Mouse (Mus musculus) stomach, embryonic 16.5 days (tissue): ENCODE data around the gene Stard10. TPM values are rescaled to one million over a fixed set of nuclear protein-coding genes. Genes with fewer than 3 reads are reported as not detected.

Source experiments
- ATAC-seq: fragments of 200-750 bp; cut with Nextera tagmentation; 2 replicates; pipeline ENCODE4 v1.8.0; 2017; ENCODE audit warnings: moderate number of reproducible peaks, moderate TSS enrichment; ENCODE audit not compliant: insufficient read depth, low FRiP score
- H3K27ac ChIP-seq: fragments of 300-500 bp; sonication (generic); 2 replicates; pipeline ENCODE4 v1.5.1; 2014; ENCODE audit warnings: low read length
- H3K27me3 ChIP-seq: fragments of 300-500 bp; sonication (generic); 2 replicates; pipeline ENCODE4 v1.6.1; 2014; ENCODE audit warnings: low read length, control low read depth, mixed read lengths; ENCODE audit not compliant: control insufficient read depth, insufficient read depth
- H3K36me3 ChIP-seq: fragments of 300-500 bp; sonication (generic); 2 replicates; pipeline ENCODE4 v1.6.1; 2014; ENCODE audit warnings: low read length; ENCODE audit not compliant: control insufficient read depth, insufficient read depth
- H3K4me1 ChIP-seq: fragments of 300-500 bp; sonication (generic); 2 replicates; pipeline ENCODE4 v1.6.1; 2014; ENCODE audit warnings: low read length, control low read depth, mixed read lengths; ENCODE audit not compliant: control insufficient read depth, insufficient read depth
- H3K4me2 ChIP-seq: fragments of 300-500 bp; sonication (generic); 2 replicates; pipeline ENCODE4 v1.6.1; 2014; ENCODE audit warnings: low read depth, low read length, mixed read lengths
- H3K4me3 ChIP-seq: fragments of 300-500 bp; sonication (generic); replicated peaks from 2 replicates; pipeline ENCODE4 v1.5.1; 2014; ENCODE audit warnings: mild to moderate bottlenecking, low read length
- H3K9ac ChIP-seq: fragments of 300-500 bp; sonication (generic); 2 replicates; pipeline ENCODE4 v1.6.1; 2014; ENCODE audit warnings: low read length
- H3K9me3 ChIP-seq: fragments of 300-500 bp; sonication (generic); replicated peaks from 2 replicates; pipeline ENCODE4 v1.6.1; 2016; ENCODE audit warnings: low read length, control low read depth; ENCODE audit not compliant: control insufficient read depth
- WGBS: fragments of 180-500 bp; shearing (Covaris S2); extraction: QIAGEN DNeasy Blood & Tissue Kit; methylation state at CpG from one replicate; pipeline ENCODE4 v1.1.7; 2014; 5-methylcytosine and 5-hydroxymethylcytosine counted together
- polyA plus RNA-seq: library from polyadenylated mRNA; unstranded; fragments of >200 nt; fragmentation: Nextera tagmentation; extraction: Ambion mirVana; gene quantifications from 2 replicates; pipeline ENCODE4 v1.2.1, GENCODE M21; 2015

The Stard10 gene
- polyA plus RNA-seq, 1 experiment from 2014 or later = 95.6 TPM

GRCm38 (mm10) chr7:101389256-101389655 lies 72.4 kb downstream of the Stard10 start:
- no peak overlapping the region for H3K9ac ChIP-seq
- no peak overlapping the region for H3K4me2 ChIP-seq
- no peak for ATAC-seq
- H3K9me3 ChIP-seq = no peaks in the 10 kb centered on the region
- H3K4me3 ChIP-seq = no peak overlapping the region
- H3K4me1 ChIP-seq = peaks cover 53% of the 10 kb centered on the region
- no peaks in the 10 kb centered on the region for H3K27me3 ChIP-seq
- no peak overlapping the region for H3K27ac ChIP-seq
- WGBS = 85% methylated on average over 6 of the region's 6 CpGs
- no peaks in the 10 kb centered on the region; the same call in 1 of the 2 replicates for H3K36me3 ChIP-seq

GRCm38 (mm10) chr7:101391909-101392479 lies 75.1 kb downstream of the Stard10 start:
- Histone ChIP-seq H3K4me1 (peaks cover 39% of the 10 kb centered on the region), H3K4me3 (no peak overlapping the region), H3K27me3 (no peaks in the 10 kb centered on the region), H3K27ac (peak overlapping the region; percentile 98), H3K4me2 (no peak overlapping the region), H3K36me3 (peaks cover 2% of the 10 kb centered on the region; the same call in 1 of the 2 replicates), H3K9me3 (no peaks in the 10 kb centered on the region), H3K9ac (peak overlapping the region; percentile 37; the same call in 1 of the 2 replicates)
- 54% methylated on average over 4 of the region's 4 CpGs for WGBS
- peak; percentile 8; the same call in 1 of the 2 replicates for ATAC-seq

- Histone ChIP-seq H3K36me3 (peaks cover 12% of the 10 kb centered on the region; the same call in 1 of the 2 replicates), H3K9ac (peak overlapping the region; percentile 49; the same call in 1 of the 2 replicates), H3K4me1 (peaks cover 43% of the 10 kb centered on the region), H3K27me3 (no peaks in the 10 kb centered on the region), H3K9me3 (no peaks in the 10 kb centered on the region), H3K4me3 (no peak overlapping the region), H3K4me2 (peak overlapping the region; percentile 31; the same call in 1 of the 2 replicates), H3K27ac (peak overlapping the region; percentile 98)
- 37% methylated on average over 4 of the region's 4 CpGs for WGBS
- no peak for ATAC-seq
These were observed 76.1 kb downstream of the Stard10 start for GRCm38 (mm10) chr7:101393015-101393414.

- peak overlapping the region; percentile 75 for H3K9ac ChIP-seq
- no peaks in the 10 kb centered on the region for H3K9me3 ChIP-seq
- H3K4me3 ChIP-seq = peak overlapping the region; percentile 53
- peaks cover 43% of the 10 kb centered on the region for H3K4me1 ChIP-seq
- peak overlapping the region; percentile 98 for H3K27ac ChIP-seq
- no peaks in the 10 kb centered on the region for H3K27me3 ChIP-seq
- ATAC-seq = peak; percentile 89
- 17% methylated on average over 8 of the region's 8 CpGs for whole genome bisulfite sequencing
- H3K4me2 ChIP-seq = peak overlapping the region; percentile 59
- H3K36me3 ChIP-seq = peaks cover 20% of the 10 kb centered on the region; the same call in 1 of the 2 replicates
These were observed 77.0 kb downstream of the Stard10 start for GRCm38 (mm10) chr7:101393694-101394504.

GRCm38 (mm10) chr7:101394569-101394968 lies 77.7 kb downstream of the Stard10 start:
- 53% methylated on average over 3 of the region's 3 CpGs for WGBS
- peaks cover 23% of the 10 kb centered on the region for H3K36me3 ChIP-seq
- peak overlapping the region; percentile 75 for H3K9ac ChIP-seq
- no peaks in the 10 kb centered on the region for H3K9me3 ChIP-seq
- peak; percentile 1; the same call in 1 of the 2 replicates for ATAC-seq
- H3K4me2 ChIP-seq = peak overlapping the region; percentile 59
- H3K27me3 ChIP-seq = no peaks in the 10 kb centered on the region
- peaks cover 43% of the 10 kb centered on the region for H3K4me1 ChIP-seq
- peak overlapping the region; percentile 98 for H3K27ac ChIP-seq
- H3K4me3 ChIP-seq = peak overlapping the region; percentile 53

- H3K4me1 ChIP-seq = peaks cover 43% of the 10 kb centered on the region
- no peaks in the 10 kb centered on the region for H3K9me3 ChIP-seq
- peak overlapping the region; percentile 98 for H3K27ac ChIP-seq
- H3K27me3 ChIP-seq = no peaks in the 10 kb centered on the region
- WGBS = 40% methylated on average over 2 of the region's 2 CpGs
- peak; percentile 27; the same call in 1 of the 2 replicates for ATAC-seq
- peaks cover 31% of the 10 kb centered on the region for H3K36me3 ChIP-seq
- H3K4me3 ChIP-seq = peak overlapping the region; percentile 53
- peak overlapping the region; percentile 59 for H3K4me2 ChIP-seq
- H3K9ac ChIP-seq = peak overlapping the region; percentile 75
These were observed 78.6 kb downstream of the Stard10 start for GRCm38 (mm10) chr7:101395471-101395870.

Other genes starting within 250 kb of the Stard10 start
- gene Fchsd2, start 224.2 kb upstream of the Stard10 start, polyA plus RNA-seq = 20.0 and 21.5 TPM in 2 replicates
- 19.6 and 20.0 TPM in 2 replicates for gene Atg16l2, start 14.8 kb upstream of the Stard10 start, polyA plus RNA-seq
- gene Arap1, start 31.0 kb downstream of the Stard10 start, polyA plus RNA-seq = 105 and 111 TPM in 2 replicates
- 5.4 and 5.7 TPM in 2 replicates for gene Gm45837, start 93.8 kb downstream of the Stard10 start, polyA plus RNA-seq
- gene Pde2a, start 104.6 kb downstream of the Stard10 start, polyA plus RNA-seq = 16.0 and 19.0 TPM in 2 replicates